Mouse (Mus musculus) adrenal gland, postnatal 4 days (tissue): ENCODE data around the gene Trmt2b. TPM values are rescaled to one million over a fixed set of nuclear protein-coding genes. Genes with fewer than 3 reads are reported as not detected.
"Not testable (repeated sequence)": the region's sequence is repeated elsewhere in the genome, so short reads cannot be mapped to it uniquely, and the experiment has no call there.

Experiments
- DNase-seq, 2 experiments: peaks; one replicate each; pipeline ENCODE4 v3.0.0; 2021 to 2022; ENCODE audit warnings: low spot score in 2 of 2, mixed read lengths in 2 of 2
- long read RNA-seq, 2 experiments: library from polyadenylated mRNA; stranded (forward); transcript quantifications; one replicate each; pipeline ENCODE4 v2.0.0; 2021
- total RNA-seq, 2 experiments: library from RNA; stranded (reverse); gene quantifications; 2 replicates each; pipeline ENCODE4 v1.2.3; 2021

The Trmt2b gene
- 10 to 100 TPM; 28.8 to 35.6 TPM for total RNA-seq
- long read RNA-seq, experiment 1, transcript Trmt2b-202 (13 exons, 3,119 nt), result major isoform, 24 of 40 reads
- long read RNA-seq, experiment 1, partial matches to known transcripts, result 5 of 40 reads
- long read RNA-seq, experiment 1, other reads (novel, unspliced or antisense), result 10 of 40 reads
- long read RNA-seq, experiment 2, transcript Trmt2b-202 (13 exons, 3,119 nt), result major isoform, 21 of 36 reads
- long read RNA-seq, experiment 2, partial matches to known transcripts, result 6 of 36 reads
- long read RNA-seq, experiment 2, other reads (novel, unspliced or antisense), result 6 of 36 reads

DNA sequence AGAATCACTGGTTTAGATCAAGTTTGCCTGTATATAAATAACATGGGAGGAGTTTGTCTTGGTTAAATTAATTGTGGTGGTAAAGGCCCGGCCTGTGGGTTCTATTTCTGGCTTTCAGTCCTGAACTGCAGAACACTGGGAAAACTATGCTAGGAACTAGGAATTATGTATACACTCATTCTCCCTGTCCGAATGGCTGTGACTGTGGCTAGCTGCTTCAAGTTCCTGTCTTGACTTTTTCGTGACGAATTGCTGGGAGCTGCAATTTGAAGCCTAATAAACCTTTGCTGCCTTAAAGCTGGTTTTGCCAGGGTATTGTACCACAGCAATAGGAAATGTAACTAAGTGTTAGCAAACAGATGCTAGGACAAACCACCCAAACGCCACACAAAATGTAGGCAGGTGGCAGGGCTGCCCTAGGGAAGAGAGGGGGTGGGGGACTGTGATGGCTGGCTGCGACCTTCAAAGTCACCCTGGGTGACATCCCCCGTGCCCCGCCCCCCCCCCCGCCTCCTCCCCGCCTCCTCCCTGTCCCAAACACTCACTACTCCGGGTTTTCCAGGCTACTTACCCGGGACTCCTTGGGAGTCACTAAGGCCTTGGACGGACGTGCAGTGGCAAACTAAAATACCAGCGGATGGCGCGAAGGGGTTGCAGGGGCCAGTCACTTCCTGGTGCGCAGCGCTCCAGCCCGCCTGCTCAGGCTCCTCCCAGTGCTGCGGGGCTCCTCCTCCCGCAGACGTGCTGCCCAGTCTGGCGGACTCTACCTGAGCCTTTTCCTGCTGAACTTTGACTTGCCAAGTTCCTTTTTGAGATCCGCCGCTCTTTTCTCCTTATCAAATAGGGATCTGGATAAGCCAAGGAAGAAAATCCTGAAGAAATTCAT, at the start of gene Trmt2b:
Gene Trmt2b (minus strand): TSS at position 710 of the 886 bp plus-strand sequence.
- DNase-seq, result peak in 1 of 2 experiments; percentile 40

DNA sequence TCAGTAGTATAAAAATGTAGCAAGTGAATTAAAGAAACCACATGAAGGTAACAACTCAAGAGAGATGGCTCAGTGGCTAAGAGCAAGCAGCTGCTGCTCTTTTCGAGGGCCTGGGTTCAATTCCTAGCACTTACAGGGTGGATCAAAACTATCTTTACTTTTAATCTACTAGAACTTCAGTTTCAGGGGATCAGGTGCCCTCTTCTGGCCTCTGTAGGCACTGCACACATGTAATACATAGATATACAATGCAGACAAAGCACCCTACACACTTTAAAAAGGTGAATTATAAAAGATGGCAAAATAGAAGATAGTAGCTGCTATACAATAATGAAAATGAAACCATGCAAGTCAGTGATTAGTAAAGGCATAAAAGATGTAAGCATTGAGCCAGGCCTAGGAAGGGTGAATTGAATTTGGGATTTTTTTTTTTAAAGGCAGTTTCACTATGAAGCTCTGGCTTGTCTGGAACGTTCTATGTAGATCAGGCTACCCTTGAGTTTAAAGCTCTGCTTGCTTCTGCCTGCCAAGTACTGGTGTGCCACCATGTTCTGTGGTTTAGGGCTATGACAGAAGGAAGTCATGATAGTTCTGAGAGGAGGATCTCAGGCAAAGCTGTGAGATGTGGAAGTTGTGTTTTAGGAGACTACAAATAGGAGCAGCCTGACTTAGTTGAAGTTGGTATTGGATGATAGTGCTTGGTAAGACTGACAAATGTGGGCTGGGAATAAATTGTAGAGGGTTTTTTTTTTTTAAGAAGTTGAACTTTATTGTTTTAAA, 42.6 kb upstream of the Trmt2b start:
- DNase-seq, result no peak

DNA sequence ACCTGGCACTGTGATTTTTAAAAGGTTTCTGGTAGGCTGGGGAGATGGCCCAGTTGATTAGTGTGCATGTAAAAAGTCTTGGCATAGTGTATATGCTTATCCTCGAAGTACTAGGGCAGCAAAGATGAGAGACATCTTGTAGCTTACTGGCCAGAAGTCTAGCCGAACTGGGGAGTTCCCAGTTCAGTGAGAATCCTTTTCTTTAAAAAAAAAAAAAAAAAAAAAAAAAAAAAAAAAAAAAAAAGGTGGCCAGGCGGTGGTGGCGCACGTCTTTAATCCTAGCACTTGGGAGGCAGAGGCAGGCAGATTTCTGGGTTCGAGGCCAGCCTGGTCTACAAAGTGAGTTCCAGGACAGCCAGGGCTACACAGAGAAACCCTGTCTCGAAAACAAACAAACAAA, 34.4 kb upstream of the Trmt2b start:
- not testable (repeated sequence) for DNase-seq

DNA sequence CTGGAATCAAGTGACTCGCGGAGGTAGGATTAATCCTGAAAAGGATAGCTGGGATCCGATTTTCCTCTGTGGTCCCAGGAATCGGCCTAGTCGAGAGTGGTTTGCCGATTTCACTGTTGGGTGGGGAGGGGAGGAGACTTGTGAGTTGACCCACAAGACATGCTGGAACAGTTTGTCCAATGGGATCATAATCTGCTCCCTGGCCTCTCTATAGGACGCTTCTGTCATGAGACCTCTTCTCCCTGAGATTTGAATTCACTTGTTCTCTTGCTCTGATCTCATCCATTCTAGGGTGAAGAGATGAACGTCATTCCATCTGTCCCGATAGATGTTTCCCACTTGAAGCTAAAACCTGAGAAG, 31.5 kb upstream of the Trmt2b start:
- no peak for DNase-seq

DNA sequence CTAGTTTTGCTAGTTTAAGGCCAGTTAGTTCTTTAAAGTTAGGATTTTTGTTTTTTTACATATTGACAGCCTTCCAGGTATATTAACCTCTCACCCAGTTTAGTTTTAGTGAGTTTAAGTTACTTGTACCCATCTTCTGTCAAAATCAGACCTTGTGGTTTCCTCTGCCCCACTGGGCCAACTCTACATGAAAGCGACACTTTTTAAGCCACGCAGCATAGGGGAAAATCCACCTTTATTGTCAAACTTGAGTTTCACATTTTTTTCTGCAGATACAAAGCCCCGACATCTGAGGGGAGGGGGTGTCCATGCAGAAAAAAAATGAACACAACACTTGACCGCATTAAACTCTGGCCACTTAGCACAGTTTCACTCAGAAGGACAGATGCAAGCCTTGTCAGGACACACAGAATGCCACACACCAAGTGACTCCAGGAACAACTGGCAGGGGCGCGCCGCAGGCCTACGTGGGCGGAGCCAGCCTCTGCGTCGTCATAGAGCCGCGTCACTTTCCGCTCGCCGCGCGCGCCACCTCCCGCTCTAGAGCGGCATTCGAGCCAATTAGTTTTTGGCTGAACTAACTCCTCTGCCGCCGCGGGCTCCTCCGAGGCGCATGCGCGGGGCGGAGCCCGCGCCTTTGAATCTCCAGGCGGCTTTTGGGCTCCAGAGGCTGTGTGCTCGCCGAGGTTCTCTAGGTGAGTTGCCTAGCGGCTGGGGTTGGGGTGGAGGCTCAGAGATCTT, 30.9 kb upstream of the Trmt2b start, which contains the start of gene Cenpi:
Gene Cenpi (plus strand): TSS at position 551 of the 741 bp plus-strand sequence.
- peak; percentile 48 to 56 for DNase-seq

DNA sequence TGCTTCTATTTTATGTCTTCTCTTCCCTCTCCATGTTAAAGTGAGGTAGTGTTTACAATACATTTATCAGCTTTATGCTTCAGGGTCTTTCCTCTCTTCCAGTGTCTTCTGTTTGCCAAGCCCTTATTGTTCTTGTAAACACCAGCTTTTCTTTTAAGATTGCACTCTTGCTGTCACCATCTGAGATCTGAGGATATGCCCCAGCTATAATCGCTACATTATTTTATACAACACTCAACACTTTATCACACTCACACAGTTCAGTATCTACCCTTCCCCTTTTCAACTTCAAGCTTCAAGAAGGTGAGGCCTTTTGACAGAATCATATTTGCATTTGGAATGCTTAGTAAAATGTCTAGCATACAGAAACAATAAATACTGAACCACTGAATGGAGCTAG, 26.5 kb upstream of the Trmt2b start:
- no peak for DNase-seq

DNA sequence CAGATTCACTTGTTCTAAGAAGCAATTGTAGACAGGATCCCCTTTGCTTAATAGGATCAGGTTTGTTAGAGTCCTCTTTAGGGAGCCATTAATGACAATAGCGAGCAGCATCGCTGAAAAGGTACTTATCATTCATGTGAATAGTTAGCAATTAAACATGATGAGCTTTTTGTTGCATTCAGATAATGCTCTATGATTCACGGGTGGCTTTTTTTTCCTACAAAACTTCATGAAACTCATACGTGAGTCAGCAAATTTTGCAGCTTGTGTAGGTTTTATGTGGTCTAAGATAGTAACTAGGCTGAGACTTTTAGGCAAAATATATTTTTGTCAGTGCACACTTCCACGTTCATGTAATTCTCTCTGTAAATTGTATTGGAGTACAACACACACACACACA, 23.4 kb upstream of the Trmt2b start:
- no peak for DNase-seq

DNA sequence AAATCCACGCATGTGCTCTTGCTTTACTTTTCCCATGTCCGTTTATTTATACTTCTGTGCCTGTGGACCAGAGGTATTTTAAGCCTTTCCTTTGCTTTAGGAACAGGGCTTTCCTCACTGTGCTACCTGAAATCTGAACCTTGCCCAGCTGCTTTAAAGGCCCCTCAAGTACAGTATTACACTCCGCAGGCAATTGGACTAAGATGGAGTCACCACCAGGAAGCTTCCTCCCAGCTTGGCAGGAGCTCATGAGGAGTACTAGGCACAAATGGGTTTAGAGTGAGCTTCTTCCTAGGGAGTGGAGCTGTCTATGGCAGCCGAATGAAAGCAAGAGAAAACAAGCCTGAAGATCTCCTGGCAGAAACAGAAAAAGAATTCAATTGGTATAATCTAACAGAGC, 20.4 kb upstream of the Trmt2b start:
- no peak for DNase-seq

DNA sequence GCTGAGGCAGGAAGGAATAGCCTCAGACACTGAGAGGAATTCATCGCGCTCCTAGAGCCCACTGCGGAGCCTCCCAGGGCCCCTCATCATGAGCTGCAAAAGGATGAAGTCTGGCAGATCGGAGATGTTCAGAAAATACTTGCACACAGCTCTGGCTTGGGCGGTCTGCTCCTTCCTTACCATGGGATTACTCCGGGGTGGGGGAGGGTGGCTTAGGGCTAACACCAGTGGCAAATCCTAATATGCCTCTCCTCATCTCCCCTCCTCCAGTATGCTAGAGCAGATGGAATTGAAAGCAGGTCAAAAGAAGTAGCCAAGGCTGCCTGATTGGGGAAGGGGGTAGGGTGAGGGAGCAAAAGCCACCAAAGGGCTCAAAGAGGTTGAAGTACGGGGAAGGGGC, 20.0 kb upstream of the Trmt2b start:
- no peak for DNase-seq

DNA sequence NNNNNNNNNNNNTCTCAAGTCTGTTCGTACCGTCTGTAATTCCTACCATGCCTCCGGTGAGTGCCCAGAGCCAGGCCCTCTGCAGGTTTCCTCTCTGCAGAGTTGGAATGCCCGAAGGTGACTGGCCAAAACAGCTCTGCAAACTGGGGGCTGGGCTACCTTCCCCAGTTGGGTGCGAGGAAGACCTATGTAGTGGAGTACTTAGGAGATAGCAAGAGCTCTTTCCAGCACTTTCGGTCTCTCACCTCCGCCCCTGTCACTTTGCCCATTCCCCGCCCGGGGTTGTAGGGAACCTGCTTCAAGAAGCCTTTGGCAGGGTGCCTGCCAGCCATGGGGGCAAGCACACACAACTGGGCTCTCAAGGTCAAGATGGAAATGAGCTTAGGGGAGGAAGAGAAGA, 19.5 kb upstream of the Trmt2b start:
- no peak for DNase-seq

DNA sequence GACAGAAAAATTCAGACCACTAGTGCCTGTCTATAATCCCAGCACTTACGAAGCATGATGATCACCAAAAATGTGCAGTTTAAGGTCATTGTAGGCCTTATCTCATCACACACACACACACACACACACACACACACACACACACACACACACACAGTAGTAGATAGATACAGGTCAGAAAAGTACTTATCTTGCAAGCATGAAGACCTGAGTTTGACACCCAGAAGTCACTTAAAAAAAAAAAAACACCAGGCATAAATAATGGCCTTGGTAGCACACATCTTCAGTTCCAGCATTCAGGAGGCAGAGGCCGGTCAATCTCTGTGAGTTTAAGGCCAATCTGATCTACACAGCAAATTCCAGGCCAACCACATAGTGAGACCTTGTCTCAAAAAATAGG, 10.5 kb upstream of the Trmt2b start:
- DNase-seq, result no peak

DNA sequence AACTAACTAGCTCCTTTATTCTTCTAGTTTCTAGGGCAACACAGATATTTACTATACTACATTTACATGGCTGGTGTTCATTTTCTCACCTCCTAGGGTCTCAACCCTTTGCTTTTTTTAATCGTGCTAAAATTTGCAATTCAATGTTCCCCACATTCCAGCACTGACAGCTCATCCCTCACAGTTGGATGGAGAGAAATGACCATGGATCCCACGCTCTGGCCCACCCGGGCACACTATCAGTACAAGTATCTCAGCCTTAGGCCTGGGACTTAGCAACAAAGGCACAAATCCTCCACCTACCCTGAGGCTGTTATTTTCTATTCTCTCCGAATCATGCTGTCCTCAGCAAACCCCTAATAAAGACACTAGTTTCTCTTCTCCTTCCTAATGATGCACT, 9.0 kb upstream of the Trmt2b start:
- no peak for DNase-seq

DNA sequence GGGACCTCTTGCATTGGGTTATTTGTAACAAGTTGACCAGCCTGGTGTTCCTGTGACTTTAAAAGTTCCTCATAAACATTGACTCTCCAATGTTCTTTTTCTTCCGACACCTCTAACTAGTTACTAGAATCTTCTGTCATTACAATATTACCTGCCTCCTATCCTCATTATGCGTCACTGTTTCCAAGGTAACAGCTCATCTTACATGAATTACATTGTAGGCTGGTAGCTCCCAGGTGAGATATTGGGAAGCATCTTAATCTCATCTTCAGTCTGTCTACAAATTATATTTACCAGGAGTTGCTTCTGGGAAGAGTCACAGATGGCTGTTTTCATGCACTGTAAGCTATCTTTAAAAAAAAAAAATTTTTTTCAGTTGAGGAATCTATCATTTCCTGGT, 8.3 kb upstream of the Trmt2b start:
- DNase-seq, result no peak

DNA sequence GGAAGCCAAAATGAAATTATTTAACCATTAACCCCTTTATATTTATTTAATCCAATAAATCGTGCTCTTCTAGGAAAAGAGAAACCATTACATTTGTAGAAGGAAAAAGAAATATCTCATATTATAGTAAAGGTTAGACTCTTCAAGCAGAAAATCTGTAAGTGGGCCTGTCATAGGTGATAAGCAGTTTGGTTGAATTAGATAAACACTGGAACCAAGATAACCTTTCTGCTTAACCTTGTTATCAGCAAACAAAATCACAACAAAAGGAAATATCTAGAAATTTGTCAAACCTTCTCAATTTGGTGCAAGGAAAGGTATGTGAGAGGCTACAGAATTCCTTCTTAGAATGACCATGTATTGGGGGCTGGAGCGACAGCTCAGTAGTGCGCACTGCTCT, 3.7 kb upstream of the Trmt2b start:
- DNase-seq, result no peak

DNA sequence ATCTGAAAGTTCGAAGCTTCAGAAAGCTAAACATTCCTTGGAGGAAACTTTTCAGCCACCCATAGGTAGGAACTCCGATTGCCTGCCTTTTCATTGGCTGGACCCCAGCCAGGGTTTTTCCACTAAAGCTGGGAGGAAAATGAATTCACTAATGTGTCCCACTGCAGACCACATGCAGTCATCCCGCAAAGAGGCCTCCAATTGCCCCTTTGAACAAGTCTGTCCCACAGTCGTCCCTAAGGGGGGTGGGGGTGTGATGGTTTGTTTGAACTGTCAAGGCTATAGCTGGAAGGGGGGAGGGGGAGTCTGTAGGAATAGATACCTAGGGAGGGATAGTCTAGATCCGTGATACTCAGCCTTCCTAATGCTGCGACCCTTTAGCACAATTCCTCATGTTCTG, 1.1 kb downstream of the Trmt2b start:
- DNase-seq, result no peak

DNA sequence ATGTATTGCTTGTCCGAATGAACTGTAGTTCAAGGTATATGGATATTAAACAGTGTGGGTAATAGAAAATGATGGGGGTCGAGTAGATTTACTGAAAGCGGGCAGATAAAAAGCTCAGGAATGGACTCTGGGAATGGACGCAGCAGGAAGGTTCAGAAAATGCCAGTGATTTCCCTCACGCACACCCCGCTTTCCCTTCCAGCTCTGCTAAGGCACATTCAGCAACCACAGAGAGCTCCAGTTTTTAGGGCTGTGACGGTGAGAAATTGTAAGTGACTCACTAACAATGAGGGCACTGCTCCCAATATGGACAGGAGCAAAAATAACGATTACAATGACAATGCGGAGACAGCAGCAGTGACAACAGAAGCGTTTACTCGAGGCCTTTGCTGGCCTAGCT, 14.7 kb downstream of the Trmt2b start:
- DNase-seq, result no peak

DNA sequence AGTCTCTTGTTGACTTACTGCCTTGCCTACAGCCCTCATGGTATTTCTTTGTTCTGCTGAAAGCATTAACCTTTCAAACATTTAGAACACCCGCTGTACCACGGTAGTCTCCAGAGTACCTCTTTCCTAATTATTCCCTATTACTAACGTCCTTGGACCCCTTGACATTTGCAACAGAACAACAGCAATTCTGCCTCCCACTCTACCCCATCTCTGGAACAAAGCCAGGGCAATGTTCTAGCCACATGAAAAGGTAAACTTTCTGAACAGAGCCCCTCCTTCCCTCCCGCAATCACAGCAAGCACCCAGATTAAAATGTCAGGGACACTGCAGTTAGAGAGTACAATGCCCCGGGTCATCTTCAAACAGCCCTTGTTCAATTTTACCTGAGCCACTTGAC, 15.6 kb downstream of the Trmt2b start:
- no peak for DNase-seq

DNA sequence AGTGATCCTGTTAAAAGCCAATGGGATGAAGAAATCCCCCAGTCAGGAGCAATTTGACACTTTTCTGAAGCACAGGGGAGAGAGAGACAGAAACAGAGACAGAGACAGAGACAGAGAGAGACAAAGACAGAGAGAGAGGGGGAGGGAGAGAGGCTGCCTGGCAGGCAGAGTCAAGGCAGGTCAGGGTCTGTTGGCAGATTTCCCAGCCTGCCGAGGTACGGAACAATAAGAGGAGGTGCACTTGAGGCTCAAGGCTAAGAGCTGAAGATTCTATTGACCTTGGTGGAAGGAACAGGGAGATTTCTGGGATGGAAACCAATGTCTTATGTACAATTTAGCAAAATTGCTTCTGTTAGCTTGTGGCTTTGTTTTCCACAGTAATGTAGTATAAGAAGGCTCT, 28.6 kb downstream of the Trmt2b start:
- no peak for DNase-seq

DNA sequence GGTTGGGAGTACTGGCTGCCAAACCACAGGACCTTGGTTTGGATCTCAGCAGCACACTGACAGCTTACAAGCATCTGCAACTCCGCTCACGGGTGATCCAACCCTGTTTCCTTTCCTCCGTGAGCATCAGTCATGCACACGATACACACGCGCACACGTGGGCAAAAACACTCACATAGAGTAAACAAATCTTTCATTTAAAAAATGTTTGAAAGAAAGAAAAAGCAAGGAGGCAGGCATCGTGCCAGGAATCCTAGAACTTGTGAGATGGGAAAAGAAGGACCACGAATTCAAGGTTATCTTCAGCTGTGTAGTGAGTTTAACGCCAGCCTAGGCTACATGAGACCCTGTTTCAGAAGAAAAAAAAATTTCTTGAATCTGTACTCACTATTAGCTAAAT, 30.8 kb downstream of the Trmt2b start:
- DNase-seq, result no peak

DNA sequence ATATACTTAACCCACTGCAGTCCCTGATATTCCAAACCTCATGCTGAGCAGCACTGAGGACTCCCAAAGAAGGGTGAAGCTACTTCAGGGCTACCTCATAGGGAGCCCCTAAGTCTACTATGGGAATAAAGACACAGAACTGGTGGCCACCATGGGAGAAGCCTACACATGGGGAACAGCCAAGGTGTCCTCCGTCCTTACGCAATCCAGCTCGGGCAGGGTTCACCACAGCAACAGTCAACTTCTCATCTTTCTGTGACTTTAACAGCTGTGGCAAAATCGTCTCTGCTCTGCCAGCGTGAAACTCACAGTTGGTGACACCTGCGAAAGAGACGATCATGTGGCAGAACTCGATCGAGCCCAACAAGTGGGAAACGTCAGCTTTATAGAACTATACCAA, 38.5 kb downstream of the Trmt2b start:
- no peak for DNase-seq

DNA sequence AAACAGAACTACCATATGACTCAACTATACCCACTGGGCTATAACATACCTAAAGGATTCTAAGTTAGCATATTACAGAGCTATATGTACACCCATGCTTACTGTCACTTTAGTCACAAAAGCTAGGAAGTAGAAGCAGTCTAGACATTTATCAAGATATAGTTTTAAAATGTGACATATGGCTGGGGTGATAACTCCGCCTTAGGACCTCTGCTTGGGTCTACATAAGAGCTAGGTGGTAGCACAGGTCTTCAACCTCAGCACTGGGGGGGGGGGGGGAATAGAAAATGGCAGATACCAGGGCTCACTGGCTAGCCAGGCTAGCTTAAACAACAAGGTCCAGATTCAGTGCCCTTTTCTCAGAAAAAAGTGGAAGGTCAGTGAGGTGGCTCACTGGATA, 43.7 kb downstream of the Trmt2b start:
- DNase-seq, result no peak
